Mouse (Mus musculus) midbrain, postnatal 0 days (tissue): ENCODE data around the gene Nkx2-1. TPM values are rescaled to one million over a fixed set of nuclear protein-coding genes. Genes with fewer than 3 reads are reported as not detected.

ENCODE experiments used
- ATAC-seq: fragments of 200-750 bp; cut with Nextera tagmentation; 2 replicates; pipeline ENCODE4 v1.8.0; 2017; ENCODE audit warnings: moderate number of reproducible peaks, mild to moderate bottlenecking, moderate TSS enrichment, moderate library complexity; ENCODE audit not compliant: low FRiP score
- DNase-seq: peaks from one replicate; pipeline ENCODE4 v3.0.0-alpha.2; 2015; ENCODE audit warnings: low spot score
- H3K27ac ChIP-seq: fragments of 300-500 bp; sonication (generic); 2 replicates; pipeline ENCODE4 v1.5.1; 2014; ENCODE audit warnings: low read depth, mild to moderate bottlenecking, low read length, mixed read lengths
- H3K27me3 ChIP-seq: fragments of 300-500 bp; sonication (generic); 2 replicates; pipeline ENCODE4 v1.6.1; 2014; ENCODE audit warnings: low read length, control low read depth, mixed read lengths; ENCODE audit not compliant: insufficient read depth
- H3K36me3 ChIP-seq: fragments of 300-500 bp; sonication (generic); 2 replicates; pipeline ENCODE4 v1.6.1; 2014; ENCODE audit warnings: low read length, control low read depth, mixed read lengths; ENCODE audit not compliant: insufficient read depth
- H3K4me1 ChIP-seq: fragments of 300-500 bp; sonication (generic); 2 replicates; pipeline ENCODE4 v1.6.1; 2014; ENCODE audit warnings: mild to moderate bottlenecking, control low read depth, antibody characterized with exemption, low read length, mixed read lengths; ENCODE audit not compliant: insufficient read depth
- H3K4me2 ChIP-seq: fragments of 300-500 bp; sonication (generic); 2 replicates; pipeline ENCODE4 v1.6.1; 2014; ENCODE audit warnings: low read depth, mild to moderate bottlenecking, low read length, mixed read lengths; ENCODE audit not compliant: poor library complexity, severe bottlenecking
- H3K4me3 ChIP-seq: fragments of 300-500 bp; sonication (generic); 2 replicates; pipeline ENCODE4 v1.5.1; 2014; ENCODE audit warnings: low read depth, mild to moderate bottlenecking, low read length, moderate library complexity
- H3K9ac ChIP-seq: fragments of 300-500 bp; sonication (generic); replicated peaks from 2 replicates; pipeline ENCODE4 v1.6.1; 2014; ENCODE audit warnings: mild to moderate bottlenecking, low read length, moderate library complexity, mixed read lengths; ENCODE audit not compliant: poor library complexity, severe bottlenecking
- H3K9me3 ChIP-seq: fragments of 300-500 bp; sonication (generic); 2 replicates; pipeline ENCODE4 v1.6.1; 2016; ENCODE audit warnings: low read length, control low read depth
- CTCF ChIP-seq: IDR thresholded peaks from 2 replicates; pipeline ENCODE4 v1.5.1; 2016; ENCODE audit warnings: antibody characterized with exemption, mild to moderate bottlenecking
- WGBS: fragments of 180-500 bp; shearing (Covaris S2); extraction: QIAGEN DNeasy Blood & Tissue Kit; methylation state at CpG from one replicate; pipeline ENCODE4 v1.1.7; 2014; 5-methylcytosine and 5-hydroxymethylcytosine counted together
- polyA plus RNA-seq: library from polyadenylated mRNA; unstranded; fragments of >200 nt; fragmentation: Nextera tagmentation; extraction: Ambion mirVana; gene quantifications from 2 replicates; pipeline ENCODE4 v1.2.1, GENCODE M21; 2015
- total RNA-seq: library from RNA; depleted of rRNA; stranded (reverse); fragments of >200 nt; gene quantifications from 2 replicates; pipeline ENCODE4 v1.2.3, GENCODE M21; 2014

Nkx2-1 gene
- total and polyA plus RNA-seq, 2 experiments from 2014 or later, result 1.6 to 7.6 TPM

DNA sequence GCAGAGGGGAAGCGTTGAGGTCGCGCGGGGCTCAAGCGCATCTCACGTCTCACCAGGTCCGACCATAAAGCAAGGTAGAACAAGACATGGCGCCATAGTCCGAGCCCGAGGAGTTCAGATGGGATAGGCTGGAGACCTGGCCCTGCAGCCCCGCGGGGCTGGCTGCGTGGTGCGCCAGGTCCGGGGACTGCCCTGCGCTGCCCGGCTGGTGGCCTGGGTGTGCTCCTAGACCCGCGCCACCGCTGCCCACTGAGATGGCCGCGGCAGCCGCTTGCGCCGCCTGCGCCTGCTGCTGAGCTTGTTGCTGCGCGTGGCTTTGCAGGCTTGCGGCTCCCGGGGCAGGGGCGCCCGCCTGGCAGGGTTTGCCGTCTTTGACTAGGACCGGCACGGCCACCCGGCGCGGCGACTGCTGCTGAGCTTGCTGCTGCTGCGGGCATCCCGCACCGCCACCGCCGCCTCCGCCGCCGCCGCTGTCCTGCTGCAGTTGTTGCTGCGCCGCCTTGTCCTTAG is 3.7 kb downstream of the Nkx2-1 start:
- no peak for ATAC-seq
- Histone ChIP-seq H3K9me3 (no peaks in the 10 kb centered on the region), H3K36me3 (no peaks in the 10 kb centered on the region), H3K4me1 (0 out of 2 replicates have a peak, but pooled peaks cover 2% of the 10 kb centered on the region), H3K27ac (no peak overlapping the region), H3K9ac (no peak overlapping the region), H3K4me3 (peak overlapping the region; percentile 14; the same call in 1 of the 2 replicates), H3K4me2 (no peak overlapping the region; the same call in 1 of the 2 replicates), H3K27me3 (peaks cover 89% of the 10 kb centered on the region)
- 2% methylated on average over 40 of the region's 50 CpGs for WGBS
- no peak for TF ChIP-seq CTCF
- no peak for DNase-seq

DNA sequence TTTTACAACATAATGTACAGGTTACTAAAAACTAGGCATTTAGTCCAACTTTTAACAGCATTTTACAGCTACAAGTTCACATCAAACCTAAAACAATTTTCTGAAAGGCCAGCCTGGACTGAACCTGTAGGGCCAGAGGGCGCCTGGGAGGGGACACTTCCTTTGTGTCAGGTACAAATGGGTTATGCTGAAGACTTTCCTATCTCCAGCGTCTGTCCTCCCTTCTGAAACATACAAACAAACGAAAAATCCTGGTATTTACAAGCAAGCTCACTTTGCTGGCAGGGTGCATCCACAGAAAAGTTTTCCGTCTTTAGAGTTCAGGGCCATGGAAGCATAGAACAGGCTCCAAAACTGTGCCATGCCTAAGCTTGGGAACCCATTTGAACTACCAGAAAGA is 4.6 kb downstream of the Nkx2-1 start:
- no peak overlapping the region for H3K9ac ChIP-seq
- H3K4me1 ChIP-seq, result 0 out of 2 replicates have a peak, but pooled peaks cover 2% of the 10 kb centered on the region
- DNase-seq (no peak), ATAC-seq (no peak)
- TF ChIP-seq CTCF, result no peak
- H3K9me3 ChIP-seq, result no peaks in the 10 kb centered on the region
- no peaks in the 10 kb centered on the region for H3K36me3 ChIP-seq
- no peak overlapping the region for H3K27ac ChIP-seq
- H3K4me2 ChIP-seq, result no peak overlapping the region
- H3K4me3 ChIP-seq, result no peak overlapping the region
- peaks cover 89% of the 10 kb centered on the region for H3K27me3 ChIP-seq
- WGBS, result 5% methylated on average over 4 of the region's 4 CpGs

DNA sequence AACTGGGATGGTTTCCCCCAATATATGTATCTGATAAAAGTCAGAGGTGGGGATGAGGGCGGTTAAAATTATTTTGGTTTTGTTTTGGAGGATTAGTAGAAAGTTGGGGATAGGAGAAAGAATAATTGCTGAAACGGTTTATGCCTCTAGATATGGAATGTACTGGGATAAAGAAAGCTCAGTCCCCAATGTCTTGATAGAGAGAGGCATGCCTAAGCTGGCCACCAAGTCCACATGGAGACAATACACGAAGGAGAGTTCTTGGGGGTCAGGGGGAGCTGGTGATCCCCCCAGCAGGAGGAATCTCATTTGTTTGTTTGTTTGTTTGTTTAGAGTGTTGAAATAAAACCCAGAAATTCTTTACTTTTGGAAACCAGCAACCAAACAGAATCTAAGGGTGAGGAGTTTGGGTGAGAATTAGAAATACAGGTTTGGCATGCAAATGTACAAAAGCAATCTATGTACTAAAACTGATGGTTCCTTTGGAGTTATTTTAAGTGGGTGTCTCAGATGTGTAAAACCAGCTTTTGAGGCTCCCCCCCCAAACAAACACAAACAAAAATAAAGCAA is 5.6 kb downstream of the Nkx2-1 start:
- Histone ChIP-seq H3K9ac (no peak overlapping the region), H3K27ac (no peak overlapping the region), H3K27me3 (peaks cover 92% of the 10 kb centered on the region), H3K4me2 (no peak overlapping the region), H3K4me1 (0 out of 2 replicates have a peak, but pooled peaks cover 2% of the 10 kb centered on the region), H3K9me3 (no peaks in the 10 kb centered on the region), H3K4me3 (no peak overlapping the region), H3K36me3 (no peaks in the 10 kb centered on the region)
- DNase-seq (no peak), ATAC-seq (no peak)
- no peak for TF ChIP-seq CTCF
- WGBS, result under 1% methylated on average over 3 of the region's 3 CpGs

GRCm38 (mm10) chr12:56529931-56530330 is 6.8 kb downstream of the Nkx2-1 start:
- Histone ChIP-seq H3K4me1 (0 out of 2 replicates have a peak, but pooled peaks cover 2% of the 10 kb centered on the region), H3K4me2 (no peak overlapping the region), H3K4me3 (no peak overlapping the region), H3K27ac (no peak overlapping the region), H3K9ac (no peak overlapping the region), H3K9me3 (no peaks in the 10 kb centered on the region), H3K36me3 (no peaks in the 10 kb centered on the region), H3K27me3 (peaks cover 87% of the 10 kb centered on the region)
- DNase-seq, result no peak
- under 1% methylated on average over 3 of the region's 3 CpGs for WGBS
- TF ChIP-seq CTCF, result no peak
- ATAC-seq, result no peak

DNA sequence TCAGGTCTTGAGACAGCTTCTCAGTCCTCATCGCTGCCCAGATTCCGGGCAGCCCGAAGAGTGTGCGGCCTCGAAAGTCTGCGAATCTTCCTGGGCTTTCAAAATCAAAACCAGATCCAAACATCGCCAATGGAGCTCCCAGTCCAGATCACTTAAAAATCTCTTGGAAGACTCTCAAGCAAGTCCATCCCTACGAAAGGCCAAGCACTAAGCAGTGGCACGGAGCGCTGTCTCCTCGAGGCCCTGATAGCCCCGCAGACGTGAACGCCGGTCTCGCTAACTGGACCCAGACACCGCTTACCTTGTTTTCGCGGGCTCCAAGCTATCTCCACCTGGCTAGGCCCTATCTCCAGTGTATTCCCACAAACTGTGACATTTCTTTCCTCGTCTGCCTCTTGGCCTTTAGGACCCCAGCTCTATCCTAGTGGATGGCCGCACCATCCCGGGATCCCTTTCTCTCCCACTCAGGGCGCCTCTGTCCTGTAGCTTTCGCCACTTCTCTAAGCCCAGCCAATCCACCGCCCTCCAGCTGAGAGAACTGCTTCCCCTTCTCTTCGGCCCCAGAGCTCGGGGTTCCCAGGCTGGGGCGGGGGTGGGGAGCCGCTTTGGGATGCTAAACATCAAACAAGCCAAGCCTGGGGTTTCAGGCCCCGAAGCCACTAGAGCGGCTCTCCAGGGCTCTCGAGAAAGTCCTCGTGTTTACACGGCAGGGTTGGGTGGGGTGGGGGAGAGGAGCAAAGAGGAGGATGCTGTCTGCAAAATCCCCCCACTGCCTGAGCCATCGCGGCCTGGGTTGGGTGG is 7.6 kb downstream of the Nkx2-1 start:
- TF ChIP-seq CTCF, result no peak
- DNase-seq, result no peak
- Histone ChIP-seq H3K4me1 (no peaks in the 10 kb centered on the region), H3K4me2 (no peak overlapping the region), H3K9ac (no peak overlapping the region), H3K36me3 (no peaks in the 10 kb centered on the region), H3K4me3 (no peak overlapping the region), H3K27ac (no peak overlapping the region), H3K9me3 (no peaks in the 10 kb centered on the region), H3K27me3 (peaks cover 88% of the 10 kb centered on the region)
- WGBS, result 1% methylated on average over 36 of the region's 36 CpGs
- no peak for ATAC-seq

DNA sequence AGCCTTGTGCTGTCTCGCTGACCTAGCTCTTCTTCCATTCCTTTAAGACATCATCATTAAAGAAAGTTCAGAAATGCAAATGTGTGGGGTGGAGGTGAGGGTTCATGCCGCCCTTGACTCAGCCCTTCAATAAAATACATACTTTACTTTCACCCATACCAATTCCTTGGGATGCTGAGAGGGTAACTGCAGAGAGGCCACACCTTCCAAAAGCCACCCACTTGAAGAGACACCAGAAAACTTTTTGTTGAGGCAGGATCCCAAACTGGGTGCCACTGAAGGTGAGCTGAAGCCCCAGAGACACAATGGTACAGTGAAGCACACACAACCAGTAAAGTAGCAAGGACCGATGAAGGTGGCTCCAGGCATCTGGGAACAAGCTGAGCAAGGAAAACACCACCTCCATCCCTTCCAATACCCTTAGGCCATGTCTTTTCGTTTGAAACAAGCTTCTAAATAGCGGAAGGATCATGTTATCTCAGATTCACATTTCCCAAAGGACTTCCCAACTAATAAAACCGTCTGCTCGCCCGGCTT is 8.6 kb downstream of the Nkx2-1 start:
- ATAC-seq (no peak), DNase-seq (no peak)
- H3K9me3 ChIP-seq, result no peaks in the 10 kb centered on the region
- no peak for TF ChIP-seq CTCF
- no peak overlapping the region for H3K27ac ChIP-seq
- H3K4me2 ChIP-seq, result no peak overlapping the region
- H3K36me3 ChIP-seq, result no peaks in the 10 kb centered on the region
- H3K9ac ChIP-seq, result no peak overlapping the region
- peaks cover 90% of the 10 kb centered on the region for H3K27me3 ChIP-seq
- no peaks in the 10 kb centered on the region for H3K4me1 ChIP-seq
- H3K4me3 ChIP-seq, result no peak overlapping the region
- WGBS, result 4% methylated on average over 8 of the region's 8 CpGs
